Comparison of ENCODE assay signal across 10 mouse cellular contexts in the genomic region with DNA sequence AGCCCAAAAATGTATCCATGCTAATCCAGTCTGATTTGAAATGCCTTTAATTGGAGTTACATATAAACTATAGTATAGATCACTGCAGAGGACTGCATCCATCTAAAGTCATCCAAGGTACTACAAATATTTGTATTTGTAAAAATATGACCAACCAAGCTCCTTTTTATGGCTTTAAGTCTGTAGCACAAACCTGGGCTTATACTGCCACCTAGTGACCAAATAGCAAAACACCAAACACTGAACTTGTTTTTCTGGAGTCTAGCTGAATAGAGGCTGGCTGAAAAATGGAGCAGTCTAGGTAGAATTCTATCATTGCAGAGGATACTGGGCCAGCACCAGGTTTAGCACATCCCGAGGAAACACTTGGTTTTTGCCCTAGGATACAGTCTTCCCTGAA. TPM values are rescaled to one million over a fixed set of nuclear protein-coding genes. Genes with fewer than 3 reads are reported as not detected.
DNase-seq lines count a peak whose midpoint lies in the region; ATAC-seq and TF ChIP-seq lines count a peak whose summit lies in the region.
"Had no signal": no experiment of that assay in that cellular context is flagged by ENCODE, and none has a peak within 500 bp of the region (broad histone marks: within the 10 kb centered on the region; RNA-seq: fewer than 3 reads in every experiment).

No protein-coding gene starts in this region.

- peak; percentile 27 for DNase-seq in kidney, adult 2 months
- DNase-seq in B cell, adult 2 months: peak; percentile 37 to 59
- peak; percentile 60 for DNase-seq in MN1 (ENCODE audit: low spot score)
- peak; percentile 83 for DNase-seq in embryo, embryonic 10.5 days (ENCODE audit: low spot score)
- DNase-seq in lung, embryonic 14.5 days: peak; percentile 83
- no peak for DNase-seq in spleen, postnatal 14 days (ENCODE audit: low spot score in 2 of 2)
- DNase-seq in ovary, postnatal 10 days (ENCODE audit: low spot score): no peak

- H3K27ac ChIP-seq in kidney, adult 2 months (ENCODE audit: insufficient read depth, low read depth, low read length): no peak overlapping the region
- no peak overlapping the region for H3K27ac ChIP-seq in kidney, embryonic 14.5 days (ENCODE audit: low read depth, low read length)
- no peak overlapping the region for H3K27ac ChIP-seq in lung, embryonic 14.5 days (ENCODE audit: low read depth)
- H3K27ac ChIP-seq: embryonic facial prominence, embryonic 13.5 days; liver, embryonic 15.5 days had no signal

- 0% methylated on average over 1 of the region's 1 CpGs for WGBS in kidney, adult 2 months
- WGBS in kidney, embryonic 14.5 days: 0% methylated on average over 1 of the region's 1 CpGs
- WGBS in lung, embryonic 14.5 days: 0% methylated on average over 1 of the region's 1 CpGs

- no peak for ATAC-seq in kidney, embryonic 14.5 days (ENCODE audit: low FRiP score, low TSS enrichment)
- ATAC-seq in lung, embryonic 14.5 days (ENCODE audit: insufficient read depth): no peak

- H3K4me1 ChIP-seq in kidney, adult 2 months (ENCODE audit: control insufficient read depth, insufficient read depth, low read length): no peaks in the 10 kb centered on the region
- H3K4me1 ChIP-seq in kidney, embryonic 14.5 days (ENCODE audit: control insufficient read depth, insufficient read depth, low read length): no peaks in the 10 kb centered on the region
- no peaks in the 10 kb centered on the region for H3K4me1 ChIP-seq in lung, embryonic 14.5 days (ENCODE audit: insufficient read depth)
- H3K4me1 ChIP-seq: embryonic facial prominence, embryonic 13.5 days; liver, embryonic 15.5 days had no signal

- no peaks in the 10 kb centered on the region for H3K27me3 ChIP-seq in kidney, adult 2 months (replicated peaks; ENCODE audit: control insufficient read depth, insufficient read depth, low read length)
- H3K27me3 ChIP-seq in kidney, embryonic 14.5 days (ENCODE audit: control insufficient read depth, insufficient read depth, low read length): peaks cover 9% of the 10 kb centered on the region; the same call in 1 of the 2 replicates
- peaks cover 19% of the 10 kb centered on the region for H3K27me3 ChIP-seq in lung, embryonic 14.5 days (ENCODE audit: insufficient read depth, low read length)

- H3K36me3 ChIP-seq in kidney, adult 2 months (ENCODE audit: control insufficient read depth, insufficient read depth, low read length): no peaks in the 10 kb centered on the region
- H3K36me3 ChIP-seq in kidney, embryonic 14.5 days (ENCODE audit: control insufficient read depth, insufficient read depth, low read length): no peaks in the 10 kb centered on the region
- no peaks in the 10 kb centered on the region for H3K36me3 ChIP-seq in lung, embryonic 14.5 days (ENCODE audit: insufficient read depth)
- H3K36me3 ChIP-seq: embryonic facial prominence, embryonic 13.5 days; liver, embryonic 15.5 days had no signal

- no peak overlapping the region for H3K4me2 ChIP-seq in kidney, embryonic 14.5 days (replicated peaks; ENCODE audit: low read depth, low read length)
- no peak overlapping the region for H3K4me2 ChIP-seq in lung, embryonic 14.5 days
- H3K4me2 ChIP-seq: embryonic facial prominence, embryonic 13.5 days; liver, embryonic 15.5 days had no signal

- H3K4me3 ChIP-seq in kidney, adult 2 months (ENCODE audit: insufficient read depth, low read depth, low read length): no peak overlapping the region
- H3K4me3 ChIP-seq in kidney, embryonic 14.5 days (ENCODE audit: low read length): no peak overlapping the region
- no peak overlapping the region for H3K4me3 ChIP-seq in lung, embryonic 14.5 days (ENCODE audit: low read depth, low read length)
- H3K4me3 ChIP-seq: embryonic facial prominence, embryonic 13.5 days; liver, embryonic 15.5 days had no signal

- no peaks in the 10 kb centered on the region for H3K9me3 ChIP-seq in kidney, embryonic 14.5 days (ENCODE audit: control insufficient read depth, low read length)
- H3K9me3 ChIP-seq in lung, embryonic 14.5 days (ENCODE audit: low read depth, low read length): no peaks in the 10 kb centered on the region
- H3K9me3 ChIP-seq: embryonic facial prominence, embryonic 13.5 days; liver, embryonic 15.5 days had no signal

- H3K9ac ChIP-seq in kidney, embryonic 14.5 days (ENCODE audit: low read depth, low read length): no peak overlapping the region
- no peak overlapping the region for H3K9ac ChIP-seq in lung, embryonic 14.5 days
- H3K9ac ChIP-seq: embryonic facial prominence, embryonic 13.5 days; liver, embryonic 15.5 days had no signal

- no peak for TF ChIP-seq CTCF in kidney, adult 2 months (conservative IDR thresholded peaks at IDR 0.05; ENCODE audit: insufficient read depth, insufficient read length, low read depth, low read length)
- peak; percentile 69 for TF ChIP-seq CTCF in lung, embryonic 14.5 days (IDR thresholded peaks at IDR 0.05; ENCODE audit: low read depth)

- TF ChIP-seq POLR2A in kidney, adult 2 months (IDR thresholded peaks at IDR 0.05; ENCODE audit: low read depth, low read length): no peak

RNA-seq across cellular contexts. Expression of a gene that starts 19.0 kb away (rescaled TPM):
- not detected in 2 replicates for polyA plus RNA-seq in kidney, adult 2 months (2012; rRNA removed)
- not detected in 2 replicates for polyA plus RNA-seq in kidney, embryonic 14.5 days (2014; fragmentation: Nextera tagmentation; extraction: Ambion mirVana)
- polyA plus RNA-seq in lung, embryonic 14.5 days (2014; fragmentation: Nextera tagmentation; extraction: Ambion mirVana): not detected in 2 replicates
- polyA plus RNA-seq: embryonic facial prominence, embryonic 13.5 days; liver, embryonic 15.5 days had no signal

RNA-seq across cellular contexts. Expression of a gene that starts 26.5 kb away (rescaled TPM):
- 0.13 and 0.16 TPM in 2 replicates for polyA plus RNA-seq in kidney, adult 2 months (2012; rRNA removed)
- 0.24 TPM in 1 of 2 replicates, not detected in the other for polyA plus RNA-seq in kidney, embryonic 14.5 days (2014; fragmentation: Nextera tagmentation; extraction: Ambion mirVana)
- polyA plus RNA-seq in lung, embryonic 14.5 days (2014; fragmentation: Nextera tagmentation; extraction: Ambion mirVana): 0.32 and 0.64 TPM in 2 replicates
- polyA plus RNA-seq: liver, embryonic 15.5 days had no signal

Comparison
In these comparisons a context has a peak if more than half of its experiments do, and no peak if none do; other contexts are left out.
1. DNase-seq: peak in kidney, adult 2 months (single experiment), B cell, adult 2 months (2 of 2), MN1 (single experiment), embryo, embryonic 10.5 days (single experiment) and lung, embryonic 14.5 days (single experiment); none in spleen, postnatal 14 days (0 of 2) and ovary, postnatal 10 days (single experiment).